In the genomic region with DNA sequence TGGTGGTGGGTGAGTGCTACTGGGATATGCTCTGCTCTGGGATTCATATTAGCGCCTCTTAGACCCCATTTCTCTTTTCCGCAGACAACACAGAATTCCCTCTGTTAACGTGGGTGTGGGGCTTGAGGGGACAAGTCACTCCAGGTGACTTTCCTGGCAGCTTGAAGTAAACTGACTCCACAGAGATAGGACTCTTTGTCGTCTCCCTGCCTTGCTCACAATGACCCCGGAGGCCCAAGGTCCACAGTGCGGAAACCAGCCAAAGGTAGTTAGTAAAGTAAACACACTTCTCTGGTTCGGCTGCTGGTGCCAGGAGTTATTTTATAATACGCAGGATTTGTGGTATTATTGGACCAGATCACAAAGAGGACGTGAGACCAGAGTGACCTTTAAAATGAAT, we compare ENCODE assay signal across 27 mouse cellular contexts. TPM values are rescaled to one million over a fixed set of nuclear protein-coding genes. Genes with fewer than 3 reads are reported as not detected.
DNase-seq lines count a peak whose midpoint lies in the region; ATAC-seq and TF ChIP-seq lines count a peak whose summit lies in the region.
"Had no signal": no experiment of that assay in that cellular context is flagged by ENCODE, and none has a peak within 500 bp of the region (broad histone marks: within the 10 kb centered on the region; RNA-seq: fewer than 3 reads in every experiment).

No protein-coding gene starts in this region.

- no peaks in the 10 kb centered on the region for H3K9me3 ChIP-seq in intestine, embryonic 15.5 days
- H3K9me3 ChIP-seq in intestine, postnatal 0 days (ENCODE audit: control insufficient read depth), result no peaks in the 10 kb centered on the region
- no peaks in the 10 kb centered on the region for H3K9me3 ChIP-seq in liver, embryonic 13.5 days (replicated peaks)
- H3K9me3 ChIP-seq in liver, embryonic 11.5 days (ENCODE audit: control insufficient read depth, low read length), result no peaks in the 10 kb centered on the region
- no peaks in the 10 kb centered on the region for H3K9me3 ChIP-seq in intestine, embryonic 16.5 days (ENCODE audit: control insufficient read depth, low read length)
- H3K9me3 ChIP-seq in stomach, postnatal 0 days (ENCODE audit: control insufficient read depth, low read length), result no peaks in the 10 kb centered on the region
- H3K9me3 ChIP-seq: forebrain, embryonic 10.5 days; forebrain, embryonic 13.5 days; G1E; heart, embryonic 12.5 days; heart, embryonic 15.5 days; hindbrain, embryonic 10.5 days; hindbrain, embryonic 13.5 days had no signal

- no peak overlapping the region for H3K9ac ChIP-seq in intestine, embryonic 15.5 days
- no peak overlapping the region for H3K9ac ChIP-seq in intestine, postnatal 0 days (ENCODE audit: low read depth, low read length)
- H3K9ac ChIP-seq in liver, embryonic 13.5 days, result peak overlapping the region; percentile 17; the same call in 1 of the 2 replicates
- no peak overlapping the region for H3K9ac ChIP-seq in liver, embryonic 11.5 days (ENCODE audit: low read depth, low read length)
- H3K9ac ChIP-seq in intestine, embryonic 16.5 days (ENCODE audit: low read depth, low read length), result no peak overlapping the region
- H3K9ac ChIP-seq in stomach, postnatal 0 days (ENCODE audit: low read length), result no peak overlapping the region
- H3K9ac ChIP-seq: forebrain, embryonic 13.5 days; heart, embryonic 12.5 days; heart, embryonic 15.5 days; hindbrain, embryonic 13.5 days had no signal

- TF ChIP-seq EP300 in stomach, postnatal 0 days (optimal IDR thresholded peaks at IDR 0.05), result no peak

- no peak for TF ChIP-seq CTCF in intestine, postnatal 0 days (IDR thresholded peaks at IDR 0.05; ENCODE audit: low read depth)
- no peak for TF ChIP-seq CTCF in stomach, postnatal 0 days (IDR thresholded peaks at IDR 0.05; ENCODE audit: low read depth)

- DNase-seq in liver, embryonic 13.5 days, result no peak
- DNase-seq in liver, embryonic 11.5 days (ENCODE audit: low spot score), result no peak
- peak; percentile 51 for DNase-seq in stomach, postnatal 0 days (ENCODE audit: low spot score)
- no peak for DNase-seq in adrenal gland, adult 8-10 months
- DNase-seq: adrenal gland, postnatal 14 days; B cell, adult 2 months; cerebellum, adult 11 months; cerebellum, adult 2 months; cerebellum, postnatal 14 days; gastrocnemius, postnatal 10 days; gastrocnemius, postnatal 36 days; heart, postnatal 10 days; heart, postnatal 36 days had no signal

- H3K27me3 ChIP-seq in intestine, embryonic 15.5 days (replicated peaks), result no peaks in the 10 kb centered on the region; the same call in 1 of the 2 replicates
- 0 out of 2 replicates have a peak, but pooled peaks cover 6% of the 10 kb centered on the region for H3K27me3 ChIP-seq in intestine, postnatal 0 days (replicated peaks; ENCODE audit: control insufficient read depth, insufficient read depth, low read length)
- H3K27me3 ChIP-seq in liver, embryonic 13.5 days, result no peaks in the 10 kb centered on the region
- no peaks in the 10 kb centered on the region for H3K27me3 ChIP-seq in liver, embryonic 11.5 days (replicated peaks; ENCODE audit: control insufficient read depth, insufficient read depth, low read length)
- no peaks in the 10 kb centered on the region for H3K27me3 ChIP-seq in intestine, embryonic 16.5 days (replicated peaks; ENCODE audit: control insufficient read depth, insufficient read depth, low read length)
- H3K27me3 ChIP-seq in stomach, postnatal 0 days (ENCODE audit: control insufficient read depth, insufficient read depth, low read length), result no peaks in the 10 kb centered on the region
- H3K27me3 ChIP-seq: CH12.LX; forebrain, embryonic 13.5 days; heart, embryonic 12.5 days; heart, embryonic 15.5 days; hindbrain, embryonic 13.5 days; Patski had no signal

- H3K4me1 ChIP-seq in intestine, embryonic 15.5 days (replicated peaks), result no peaks in the 10 kb centered on the region
- no peaks in the 10 kb centered on the region for H3K4me1 ChIP-seq in intestine, postnatal 0 days (replicated peaks; ENCODE audit: control insufficient read depth, insufficient read depth, low read length)
- H3K4me1 ChIP-seq in liver, embryonic 13.5 days (replicated peaks), result peaks cover 49% of the 10 kb centered on the region
- H3K4me1 ChIP-seq in liver, embryonic 11.5 days (replicated peaks; ENCODE audit: control insufficient read depth, insufficient read depth, low read length), result peaks cover 13% of the 10 kb centered on the region
- 0 out of 2 replicates have a peak, but pooled peaks cover 2% of the 10 kb centered on the region for H3K4me1 ChIP-seq in intestine, embryonic 16.5 days (ENCODE audit: control insufficient read depth, insufficient read depth, low read length)
- 0 out of 2 replicates have a peak, but pooled peaks cover 3% of the 10 kb centered on the region for H3K4me1 ChIP-seq in stomach, postnatal 0 days (replicated peaks; ENCODE audit: control insufficient read depth, insufficient read depth)
- H3K4me1 ChIP-seq: forebrain, embryonic 10.5 days; forebrain, embryonic 13.5 days; heart, embryonic 15.5 days; hindbrain, embryonic 10.5 days; hindbrain, embryonic 13.5 days had no signal

- 34% methylated on average over 9 of the region's 9 CpGs for WGBS in intestine, embryonic 15.5 days
- WGBS in intestine, postnatal 0 days, result 30% methylated on average over 9 of the region's 9 CpGs
- 71% methylated on average over 9 of the region's 9 CpGs for WGBS in liver, embryonic 13.5 days (ENCODE audit: insufficient replicate concordance)
- 75% methylated on average over 9 of the region's 9 CpGs for WGBS in liver, embryonic 11.5 days
- 39% methylated on average over 9 of the region's 9 CpGs for WGBS in intestine, embryonic 16.5 days
- WGBS in stomach, postnatal 0 days, result 34% methylated on average over 9 of the region's 9 CpGs

- no peak overlapping the region for H3K4me2 ChIP-seq in intestine, embryonic 15.5 days (replicated peaks)
- H3K4me2 ChIP-seq in intestine, postnatal 0 days (replicated peaks; ENCODE audit: low read depth), result no peak overlapping the region
- no peak overlapping the region for H3K4me2 ChIP-seq in liver, embryonic 13.5 days
- no peak overlapping the region for H3K4me2 ChIP-seq in liver, embryonic 11.5 days
- no peak overlapping the region for H3K4me2 ChIP-seq in intestine, embryonic 16.5 days (ENCODE audit: low read depth, low read length)
- no peak overlapping the region for H3K4me2 ChIP-seq in stomach, postnatal 0 days (replicated peaks; ENCODE audit: low read depth)
- H3K4me2 ChIP-seq: forebrain, embryonic 13.5 days; heart, embryonic 12.5 days; heart, embryonic 15.5 days; hindbrain, embryonic 13.5 days had no signal

- no peaks in the 10 kb centered on the region for H3K36me3 ChIP-seq in intestine, embryonic 15.5 days
- peaks cover 4% of the 10 kb centered on the region; the same call in 1 of the 2 replicates for H3K36me3 ChIP-seq in intestine, postnatal 0 days (ENCODE audit: control insufficient read depth, insufficient read depth)
- H3K36me3 ChIP-seq in liver, embryonic 13.5 days, result 0 out of 2 replicates have a peak, but pooled peaks cover 4% of the 10 kb centered on the region
- no peaks in the 10 kb centered on the region for H3K36me3 ChIP-seq in liver, embryonic 11.5 days (ENCODE audit: control insufficient read depth, insufficient read depth, low read length)
- H3K36me3 ChIP-seq in intestine, embryonic 16.5 days (ENCODE audit: control insufficient read depth, insufficient read depth, low read length), result no peaks in the 10 kb centered on the region
- no peaks in the 10 kb centered on the region for H3K36me3 ChIP-seq in stomach, postnatal 0 days (ENCODE audit: control insufficient read depth, insufficient read depth, low read length)
- H3K36me3 ChIP-seq: heart, embryonic 15.5 days had no signal

- peak; percentile 64; the same call in 1 of the 2 replicates for ATAC-seq in intestine, embryonic 15.5 days
- ATAC-seq in intestine, postnatal 0 days, result no peak
- no peak for ATAC-seq in liver, embryonic 13.5 days (ENCODE audit: low read depth)
- no peak for ATAC-seq in liver, embryonic 11.5 days (replicated peaks; ENCODE audit: low FRiP score)
- ATAC-seq in intestine, embryonic 16.5 days, result peak; percentile 64; the same call in 1 of the 2 replicates
- peak; percentile 42; the same call in 1 of the 2 replicates for ATAC-seq in stomach, postnatal 0 days (ENCODE audit: low FRiP score, low TSS enrichment)
- ATAC-seq: forebrain, embryonic 13.5 days; forebrain, embryonic 16.5 days; hindbrain, embryonic 16.5 days; Patski had no signal

- H3K27ac ChIP-seq in intestine, embryonic 15.5 days, result no peak overlapping the region
- no peak overlapping the region for H3K27ac ChIP-seq in intestine, postnatal 0 days (ENCODE audit: low read depth, low read length)
- H3K27ac ChIP-seq in liver, embryonic 13.5 days, result peak overlapping the region; percentile 63
- no peak overlapping the region for H3K27ac ChIP-seq in liver, embryonic 11.5 days (ENCODE audit: low read depth, low read length)
- H3K27ac ChIP-seq in intestine, embryonic 16.5 days (ENCODE audit: low read length), result no peak overlapping the region
- no peak overlapping the region for H3K27ac ChIP-seq in stomach, postnatal 0 days (replicated peaks)
- H3K27ac ChIP-seq: forebrain, embryonic 10.5 days; forebrain, embryonic 13.5 days; heart, embryonic 15.5 days; hindbrain, embryonic 10.5 days; hindbrain, embryonic 13.5 days had no signal

- no peak overlapping the region for H3K4me3 ChIP-seq in intestine, embryonic 15.5 days (replicated peaks)
- no peak overlapping the region for H3K4me3 ChIP-seq in intestine, postnatal 0 days (ENCODE audit: low read depth, low read length)
- H3K4me3 ChIP-seq in liver, embryonic 13.5 days (replicated peaks), result no peak overlapping the region
- no peak overlapping the region for H3K4me3 ChIP-seq in liver, embryonic 11.5 days (ENCODE audit: low read depth, low read length)
- H3K4me3 ChIP-seq in intestine, embryonic 16.5 days (ENCODE audit: low read length), result no peak overlapping the region
- no peak overlapping the region for H3K4me3 ChIP-seq in stomach, postnatal 0 days (ENCODE audit: low read depth, low read length)
- H3K4me3 ChIP-seq: forebrain, embryonic 10.5 days; forebrain, embryonic 13.5 days; heart, embryonic 12.5 days; heart, embryonic 15.5 days; hindbrain, embryonic 10.5 days; hindbrain, embryonic 13.5 days had no signal

RNA-seq across cellular contexts. Expression of gene Kif14, which starts 23.3 kb away (rescaled TPM):
- polyA plus RNA-seq in intestine, embryonic 15.5 days (2015; fragmentation: Nextera tagmentation; extraction: Ambion mirVana), result 4.0 and 4.6 TPM in 2 replicates
- polyA plus RNA-seq in intestine, postnatal 0 days (2015; fragmentation: Nextera tagmentation; extraction: Ambion mirVana), result 0.50 and 0.58 TPM in 2 replicates
- 4.8 and 6.7 TPM in 2 replicates for polyA plus RNA-seq in liver, embryonic 13.5 days (2015; fragmentation: Nextera tagmentation; extraction: Ambion mirVana)
- 9.3 and 11.3 TPM in 2 replicates for polyA plus RNA-seq in liver, embryonic 11.5 days (2014; fragmentation: Nextera tagmentation; extraction: Ambion mirVana)
- polyA plus RNA-seq in intestine, embryonic 16.5 days (2015; fragmentation: Nextera tagmentation; extraction: Ambion mirVana), result 2.5 and 2.7 TPM in 2 replicates
- polyA plus RNA-seq in stomach, postnatal 0 days (2015; fragmentation: Nextera tagmentation; extraction: Ambion mirVana), result 0.63 and 1.1 TPM in 2 replicates
- under 1 TPM; 0.37 to 0.66 (median 0.52) TPM for total RNA-seq in adrenal gland, adult 8-10 months (2022)

RNA-seq across cellular contexts. Expression of gene Ddx59, which starts 27.7 kb away (rescaled TPM):
- 11.6 and 12.3 TPM in 2 replicates for polyA plus RNA-seq in intestine, embryonic 15.5 days (2015; fragmentation: Nextera tagmentation; extraction: Ambion mirVana)
- polyA plus RNA-seq in intestine, postnatal 0 days (2015; fragmentation: Nextera tagmentation; extraction: Ambion mirVana), result 6.0 and 6.8 TPM in 2 replicates
- 7.2 and 7.6 TPM in 2 replicates for polyA plus RNA-seq in liver, embryonic 13.5 days (2015; fragmentation: Nextera tagmentation; extraction: Ambion mirVana)
- polyA plus RNA-seq in liver, embryonic 11.5 days (2014; fragmentation: Nextera tagmentation; extraction: Ambion mirVana), result 9.4 and 11.5 TPM in 2 replicates
- polyA plus RNA-seq in intestine, embryonic 16.5 days (2015; fragmentation: Nextera tagmentation; extraction: Ambion mirVana), result 10.1 and 12.3 TPM in 2 replicates
- polyA plus RNA-seq in stomach, postnatal 0 days (2015; fragmentation: Nextera tagmentation; extraction: Ambion mirVana), result 7.7 and 9.0 TPM in 2 replicates
- 10 to 100 TPM; 12.1 to 13.5 (median 12.9) TPM for total RNA-seq in adrenal gland, adult 8-10 months (2022)

Comparison
In these comparisons a context has a peak if more than half of its experiments do, and no peak if none do; other contexts are left out.
1. ATAC-seq: peak in intestine, embryonic 15.5 days (single experiment), intestine, embryonic 16.5 days (single experiment) and stomach, postnatal 0 days (single experiment); none in intestine, postnatal 0 days (single experiment), liver, embryonic 13.5 days (single experiment) and liver, embryonic 11.5 days (single experiment).